Mouse (Mus musculus): ENCODE measurements around the gene Pigl. TPM values are rescaled to one million over a fixed set of nuclear protein-coding genes. Genes with fewer than 3 reads are reported as not detected.
"Not testable (repeated sequence)": the region's sequence is repeated elsewhere in the genome, so short reads cannot be mapped to it uniquely, and the experiment has no call there.

The Pigl gene
- polyA plus RNA-seq, 1 experiment from 2014 or later = 7.4 TPM

GRCm38 (mm10) chr11:62456483-62457172, 1.6 kb upstream of the Pigl start:
- Histone ChIP-seq H3K36me3 (no peaks in the 10 kb centered on the region), H3K9me3 (no peaks in the 10 kb centered on the region), H3K9ac (peak overlapping the region; percentile 98), H3K27ac (peak overlapping the region; percentile 98), H3K4me3 (peak overlapping the region; percentile 93), H3K4me1 (replicated peaks) (peaks cover 23% of the 10 kb centered on the region), H3K27me3 (no peaks in the 10 kb centered on the region), H3K4me2 (peak overlapping the region; percentile 92)
- 0% methylated on average over 36 of the region's 42 CpGs for WGBS
- ATAC-seq (ENCODE audit: low FRiP score) = peak; percentile 83

DNA sequence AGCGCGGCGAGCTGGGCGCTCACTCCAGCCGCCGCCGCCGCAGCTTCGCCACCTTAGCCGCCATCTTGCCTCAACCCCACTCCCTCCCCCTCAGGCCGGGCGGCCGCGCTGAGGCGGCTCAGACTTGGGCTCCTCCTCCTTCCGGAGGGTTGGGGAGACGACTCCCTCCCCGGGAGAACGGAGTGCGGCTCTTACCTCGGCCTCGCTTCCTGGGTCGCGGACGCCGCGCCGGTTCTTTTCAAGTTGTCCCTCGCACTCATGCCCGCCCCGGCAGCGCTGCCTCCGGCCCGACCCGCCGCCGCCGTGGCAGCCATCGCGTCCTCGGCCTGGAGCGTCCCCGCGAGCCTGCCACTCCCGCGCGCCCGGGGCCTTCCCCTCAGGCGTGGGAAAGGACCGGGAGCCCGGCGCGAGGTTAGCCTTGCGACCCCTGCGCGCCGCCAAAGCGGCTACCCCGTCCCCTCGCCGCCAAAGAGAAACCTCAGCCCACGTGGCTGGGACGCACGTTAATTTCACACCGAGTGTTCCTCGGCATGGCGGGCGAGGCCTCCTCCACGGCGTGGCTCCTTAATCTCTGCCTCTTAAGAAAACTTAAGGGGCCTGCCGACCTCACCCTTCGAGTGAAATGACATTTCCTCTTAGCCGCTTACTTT, 894 bp upstream of the Pigl start:
- WGBS = under 1% methylated on average over 67 of the region's 73 CpGs
- ATAC-seq (ENCODE audit: low FRiP score) = peak; percentile 92
- no peaks in the 10 kb centered on the region for H3K9me3 ChIP-seq

DNA sequence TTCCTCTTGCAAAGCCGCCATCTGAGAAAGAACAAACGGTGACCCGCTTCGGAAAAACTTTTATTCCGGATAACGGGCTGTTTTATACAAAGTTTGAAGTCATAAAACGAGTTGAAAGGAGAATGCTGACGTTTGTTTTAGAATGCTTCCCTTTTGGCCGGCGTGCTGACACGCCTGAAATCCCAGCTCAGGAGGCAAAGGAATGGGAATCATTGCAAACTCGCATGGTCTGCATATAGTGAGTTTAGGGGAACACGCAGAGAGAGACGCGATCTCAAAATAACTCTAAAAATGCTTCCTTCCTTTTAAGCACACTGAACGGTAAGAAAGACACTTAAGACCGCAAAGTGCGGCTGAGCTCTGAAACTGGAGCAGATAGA, 379 bp upstream of the Pigl start:
- Histone ChIP-seq H3K4me1 (replicated peaks) (peaks cover 23% of the 10 kb centered on the region), H3K9ac (peak overlapping the region; percentile 98), H3K9me3 (no peaks in the 10 kb centered on the region), H3K27ac (peak overlapping the region; percentile 98), H3K4me3 (peak overlapping the region; percentile 93), H3K4me2 (peak overlapping the region; percentile 92), H3K27me3 (no peaks in the 10 kb centered on the region), H3K36me3 (no peaks in the 10 kb centered on the region)
- WGBS = 0% methylated on average over 18 of the region's 18 CpGs
- no peak for ATAC-seq (ENCODE audit: low FRiP score)

More for the DNA sequence above, 894 bp upstream of the Pigl start:
- H3K27me3 ChIP-seq = no peaks in the 10 kb centered on the region
- peak overlapping the region; percentile 93 for H3K4me3 ChIP-seq
- peak overlapping the region; percentile 98 for H3K27ac ChIP-seq
- H3K36me3 ChIP-seq = no peaks in the 10 kb centered on the region
- H3K4me2 ChIP-seq = peak overlapping the region; percentile 92
- H3K9ac ChIP-seq = peak overlapping the region; percentile 98
- peaks cover 23% of the 10 kb centered on the region for H3K4me1 ChIP-seq (replicated peaks)

DNA sequence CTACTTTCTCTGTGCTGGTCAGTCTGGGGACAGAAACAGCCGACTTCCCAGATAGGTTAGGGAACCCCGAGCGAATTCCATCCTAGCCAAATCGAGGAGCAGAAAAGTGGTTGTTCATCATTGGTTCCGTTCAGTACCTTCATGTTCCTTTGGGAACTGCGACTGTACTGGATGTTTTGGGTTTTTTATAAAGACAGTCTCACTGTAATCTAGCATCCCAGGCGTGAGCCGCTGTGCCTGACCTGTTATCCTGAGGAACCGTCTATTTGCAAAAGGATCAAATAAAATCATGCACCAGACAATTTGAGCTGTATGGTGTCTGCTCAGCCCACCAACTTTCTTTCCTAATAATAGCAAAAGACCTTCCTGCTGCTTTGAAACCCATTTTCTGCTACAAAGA, 520 bp downstream of the Pigl start:
- ATAC-seq (ENCODE audit: low FRiP score) = no peak
- H3K27ac ChIP-seq = peak overlapping the region; percentile 98
- H3K36me3 ChIP-seq = no peaks in the 10 kb centered on the region
- H3K9me3 ChIP-seq = no peaks in the 10 kb centered on the region
- peaks cover 21% of the 10 kb centered on the region for H3K4me1 ChIP-seq (replicated peaks)
- peak overlapping the region; percentile 93 for H3K4me3 ChIP-seq
- WGBS = 2% methylated on average over 9 of the region's 9 CpGs
- peak overlapping the region; percentile 92 for H3K4me2 ChIP-seq
- no peaks in the 10 kb centered on the region for H3K27me3 ChIP-seq
- H3K9ac ChIP-seq = peak overlapping the region; percentile 98

DNA sequence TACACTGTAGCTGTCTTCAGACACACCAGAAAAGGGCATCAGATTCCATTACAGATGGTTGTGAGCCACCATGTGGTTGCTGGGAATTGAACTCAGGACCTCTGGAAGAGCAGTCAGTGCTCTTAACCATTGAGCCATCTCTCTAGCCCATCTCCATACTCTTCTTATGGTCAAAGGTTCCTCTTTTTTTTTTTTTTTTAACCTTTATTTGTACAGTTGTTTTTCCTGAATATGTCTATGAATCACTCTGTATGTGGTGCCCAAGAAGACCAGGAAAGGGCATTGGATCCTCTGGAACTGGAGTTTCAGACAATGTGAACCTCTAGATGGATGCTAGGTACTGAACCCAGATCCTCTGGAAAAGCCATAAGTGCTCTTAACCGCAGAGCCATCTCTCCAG, 4.3 kb downstream of the Pigl start:
- not testable (repeated sequence) for H3K36me3 ChIP-seq; H3K27ac ChIP-seq; H3K4me3 ChIP-seq; ATAC-seq (ENCODE audit: low FRiP score); H3K9ac ChIP-seq; H3K27me3 ChIP-seq; H3K4me1 ChIP-seq (replicated peaks); H3K9me3 ChIP-seq; H3K4me2 ChIP-seq
- 95% methylated on average over 1 of the region's 1 CpGs for WGBS

GRCm38 (mm10) chr11:62463225-62463915, 5.1 kb downstream of the Pigl start:
- no peak overlapping the region for H3K9ac ChIP-seq
- no peak overlapping the region for H3K4me3 ChIP-seq
- WGBS = 53% methylated on average over 2 of the region's 2 CpGs
- H3K9me3 ChIP-seq = no peaks in the 10 kb centered on the region
- peaks cover 9% of the 10 kb centered on the region for H3K4me1 ChIP-seq (replicated peaks)
- no peaks in the 10 kb centered on the region for H3K36me3 ChIP-seq
- H3K4me2 ChIP-seq = no peak overlapping the region
- no peaks in the 10 kb centered on the region for H3K27me3 ChIP-seq
- no peak for ATAC-seq (ENCODE audit: low FRiP score)
- H3K27ac ChIP-seq = no peak overlapping the region

DNA sequence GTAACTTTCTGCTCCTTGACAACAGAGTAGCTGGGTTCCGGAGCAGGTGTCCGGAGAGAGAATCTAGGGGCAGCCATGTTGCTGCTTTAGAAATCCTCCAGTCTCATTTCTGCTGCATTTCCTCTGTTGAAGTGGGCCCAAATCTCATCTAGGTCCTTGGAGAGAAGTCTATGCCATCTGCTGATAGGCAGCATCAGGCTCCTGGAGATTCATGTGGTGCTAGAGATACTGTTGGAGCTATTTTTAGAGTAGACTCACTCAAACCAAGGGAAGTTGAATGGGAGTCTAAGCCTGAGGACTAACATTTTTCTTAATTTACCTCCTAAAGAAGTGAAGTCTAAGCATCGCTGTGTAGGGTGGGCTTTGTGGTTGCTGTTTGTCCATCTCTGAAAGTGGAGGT, 6.4 kb downstream of the Pigl start:
- no peak overlapping the region for H3K4me3 ChIP-seq
- H3K9ac ChIP-seq = no peak overlapping the region
- no peaks in the 10 kb centered on the region for H3K27me3 ChIP-seq
- H3K36me3 ChIP-seq = no peaks in the 10 kb centered on the region
- ATAC-seq (ENCODE audit: low FRiP score) = no peak
- WGBS = 95% methylated on average over 3 of the region's 3 CpGs
- H3K4me1 ChIP-seq (replicated peaks) = no peaks in the 10 kb centered on the region
- H3K27ac ChIP-seq = no peak overlapping the region
- H3K9me3 ChIP-seq = no peaks in the 10 kb centered on the region
- H3K4me2 ChIP-seq = no peak overlapping the region

DNA sequence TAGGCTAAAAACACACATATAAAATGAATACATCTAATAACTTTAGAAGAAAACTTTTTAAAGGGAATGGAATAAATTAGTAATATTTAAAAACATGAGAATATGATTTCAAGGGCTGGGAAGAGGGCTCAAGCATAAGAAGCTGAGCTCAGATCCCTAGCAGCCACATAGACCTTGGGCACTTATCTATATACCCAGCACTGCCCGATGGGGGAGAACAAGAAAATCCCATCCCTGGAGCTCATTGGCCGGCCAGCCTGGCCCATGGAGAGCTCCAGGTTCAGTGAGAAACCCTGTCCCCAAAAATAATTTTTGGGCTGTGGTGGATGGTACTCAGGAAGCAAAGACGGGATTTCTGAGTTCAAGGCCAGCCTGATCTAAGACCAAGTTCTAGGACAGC, 7.6 kb downstream of the Pigl start:
- H3K36me3 ChIP-seq = no peaks in the 10 kb centered on the region
- ATAC-seq (ENCODE audit: low FRiP score) = no peak
- no peaks in the 10 kb centered on the region for H3K9me3 ChIP-seq
- no peaks in the 10 kb centered on the region for H3K27me3 ChIP-seq
- H3K4me1 ChIP-seq (replicated peaks) = no peaks in the 10 kb centered on the region
- 94% methylated on average over 3 of the region's 3 CpGs for WGBS
- H3K4me3 ChIP-seq = no peak overlapping the region
- no peak overlapping the region for H3K9ac ChIP-seq
- no peak overlapping the region for H3K27ac ChIP-seq
- no peak overlapping the region for H3K4me2 ChIP-seq

DNA sequence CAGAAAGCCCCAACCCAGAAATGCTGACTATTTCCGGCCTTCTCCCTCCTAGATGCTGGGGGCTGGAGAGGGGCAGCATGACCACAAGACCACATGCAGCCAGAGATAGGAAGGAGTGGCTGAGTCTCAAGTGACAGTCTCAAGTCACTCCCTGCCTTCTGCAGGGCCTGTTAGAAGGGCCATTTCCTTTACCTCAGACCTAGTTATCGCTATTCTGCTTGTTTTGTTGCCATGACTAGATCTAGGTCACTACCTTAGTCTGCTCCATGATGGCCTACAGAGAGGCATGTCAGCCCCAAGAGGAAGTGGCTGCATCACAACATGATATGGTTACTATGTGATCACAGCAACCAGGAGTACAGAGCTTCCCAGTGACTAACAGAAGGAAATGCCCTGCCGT, 8.3 kb downstream of the Pigl start:
- ATAC-seq (ENCODE audit: low FRiP score) = no peak
- Histone ChIP-seq H3K9ac (no peak overlapping the region), H3K9me3 (no peaks in the 10 kb centered on the region), H3K4me2 (no peak overlapping the region), H3K27ac (no peak overlapping the region), H3K27me3 (no peaks in the 10 kb centered on the region), H3K4me3 (no peak overlapping the region), H3K4me1 (replicated peaks) (no peaks in the 10 kb centered on the region), H3K36me3 (no peaks in the 10 kb centered on the region)
- 89% methylated on average over 3 of the region's 3 CpGs for WGBS

DNA sequence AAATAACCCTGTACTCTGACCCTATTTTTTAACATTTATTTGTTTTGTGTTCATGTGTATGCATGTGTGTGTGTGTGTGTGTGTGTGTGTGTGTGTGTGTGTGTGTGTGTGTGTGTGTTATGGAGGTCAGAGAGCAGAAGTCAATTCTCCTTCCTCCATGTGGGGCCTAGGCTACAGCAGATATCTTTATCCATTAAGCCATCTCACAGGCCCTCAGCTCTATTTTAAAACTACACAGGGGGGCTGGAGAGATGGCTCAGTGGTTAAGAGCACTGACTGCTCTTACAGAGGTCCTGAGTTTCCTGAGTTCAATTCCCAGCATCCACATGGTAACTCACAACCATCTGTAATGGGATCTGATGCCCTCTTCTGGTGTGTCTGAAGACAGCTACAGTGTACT, 9.0 kb downstream of the Pigl start:
- ATAC-seq (ENCODE audit: low FRiP score); H3K4me2 ChIP-seq; H3K27ac ChIP-seq; H3K4me3 ChIP-seq; H3K9ac ChIP-seq; H3K4me1 ChIP-seq (replicated peaks); H3K27me3 ChIP-seq; H3K36me3 ChIP-seq; H3K9me3 ChIP-seq: not testable (repeated sequence)

GRCm38 (mm10) chr11:62470451-62470850, 12.2 kb downstream of the Pigl start:
- H3K9ac ChIP-seq = no peak overlapping the region
- no peak overlapping the region for H3K4me3 ChIP-seq
- WGBS = 97% methylated on average over 6 of the region's 6 CpGs
- no peaks in the 10 kb centered on the region for H3K4me1 ChIP-seq (replicated peaks)
- H3K27me3 ChIP-seq = no peaks in the 10 kb centered on the region
- ATAC-seq (ENCODE audit: low FRiP score) = no peak
- H3K27ac ChIP-seq = no peak overlapping the region
- H3K36me3 ChIP-seq = no peaks in the 10 kb centered on the region
- H3K9me3 ChIP-seq = no peaks in the 10 kb centered on the region
- H3K4me2 ChIP-seq = no peak overlapping the region

DNA sequence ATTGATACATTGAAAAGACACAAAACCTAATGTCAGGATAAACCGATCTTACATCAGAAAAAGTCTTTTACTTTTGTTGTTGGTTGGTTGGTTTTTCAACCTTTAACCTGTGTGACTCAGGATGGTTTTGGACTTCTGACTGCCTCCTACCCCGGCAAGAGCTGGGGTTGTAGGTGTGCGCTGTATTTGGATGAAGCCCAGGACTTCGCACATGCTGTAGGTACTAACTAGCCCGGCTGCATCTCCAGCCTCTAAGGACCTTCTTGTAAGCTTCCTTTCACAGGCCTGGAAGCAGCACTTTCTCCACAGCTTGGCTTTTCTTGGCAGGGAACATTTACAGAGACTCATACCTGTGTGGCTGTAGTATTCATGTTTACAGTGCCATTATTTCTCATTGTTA, 15.3 kb downstream of the Pigl start:
- H3K4me2 ChIP-seq = no peak overlapping the region
- no peak for ATAC-seq (ENCODE audit: low FRiP score)
- no peak overlapping the region for H3K9ac ChIP-seq
- H3K36me3 ChIP-seq = no peaks in the 10 kb centered on the region
- WGBS = 94% methylated on average over 5 of the region's 5 CpGs
- no peak overlapping the region for H3K27ac ChIP-seq
- H3K4me1 ChIP-seq (replicated peaks) = no peaks in the 10 kb centered on the region
- no peaks in the 10 kb centered on the region for H3K9me3 ChIP-seq
- H3K27me3 ChIP-seq = no peaks in the 10 kb centered on the region
- H3K4me3 ChIP-seq = no peak overlapping the region

DNA sequence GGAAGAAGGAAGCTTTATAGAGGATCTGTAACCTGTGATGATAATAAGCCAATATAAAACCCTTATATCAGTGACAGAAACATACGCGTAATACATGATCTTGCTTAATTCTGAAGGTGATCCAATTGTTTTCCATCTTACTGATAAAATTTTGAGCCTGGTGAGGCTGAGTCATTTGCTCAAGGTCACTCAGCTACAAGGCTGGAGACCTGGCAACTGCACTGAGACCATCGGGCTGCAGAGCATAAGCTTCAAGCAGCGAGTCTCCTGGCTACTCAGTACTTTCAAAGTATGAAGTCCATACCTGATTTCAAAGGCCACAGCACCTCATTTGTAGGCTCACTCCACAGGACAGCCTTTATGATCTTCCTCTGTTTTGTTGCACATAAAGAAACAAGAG, 17.9 kb downstream of the Pigl start:
- H3K27me3 ChIP-seq = no peaks in the 10 kb centered on the region
- WGBS = 97% methylated on average over 4 of the region's 4 CpGs
- no peak overlapping the region for H3K4me2 ChIP-seq
- no peak for ATAC-seq (ENCODE audit: low FRiP score)
- H3K27ac ChIP-seq = no peak overlapping the region
- H3K36me3 ChIP-seq = no peaks in the 10 kb centered on the region
- no peaks in the 10 kb centered on the region for H3K9me3 ChIP-seq
- no peak overlapping the region for H3K4me3 ChIP-seq
- H3K4me1 ChIP-seq (replicated peaks) = 0 out of 2 replicates have a peak, but pooled peaks cover 2% of the 10 kb centered on the region
- no peak overlapping the region for H3K9ac ChIP-seq

Data from hindbrain, embryonic 13.5 days (tissue).